In the genomic region with DNA sequence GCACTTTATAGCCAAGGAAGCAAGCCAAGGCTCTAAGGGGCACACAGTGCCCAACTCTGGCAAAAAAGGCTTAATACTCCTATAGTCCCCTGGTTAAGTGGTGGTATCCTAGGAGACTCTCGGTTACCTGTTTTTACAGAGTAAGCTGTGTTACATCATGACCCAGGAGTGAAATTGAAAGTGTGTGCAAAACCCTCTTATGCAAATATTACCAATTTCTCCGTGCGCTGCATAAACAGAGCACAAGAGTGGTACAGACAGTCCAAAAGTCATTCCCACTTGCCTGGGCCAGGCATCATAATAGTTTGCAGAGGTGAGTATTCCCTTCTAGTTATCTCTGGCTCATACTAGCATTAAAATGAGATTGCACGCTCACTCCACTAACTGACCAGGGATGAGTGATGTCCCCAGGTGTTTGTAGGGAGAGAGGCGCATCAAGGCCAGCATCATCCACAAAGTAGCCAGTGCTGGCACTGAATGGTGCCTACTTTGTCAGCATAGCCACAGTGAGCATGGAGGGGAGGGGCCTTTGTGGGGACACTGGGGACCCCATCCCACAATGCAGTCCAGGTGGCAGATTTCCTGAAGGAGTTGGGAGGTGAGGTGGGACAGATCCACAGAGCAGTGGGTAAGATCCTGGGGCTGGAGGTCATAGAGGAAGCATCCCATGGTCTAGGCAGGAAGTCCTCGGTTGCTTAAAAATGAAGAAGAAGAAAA, we compare ENCODE assay signal across 11 mouse cellular contexts. TPM values are rescaled to one million over a fixed set of nuclear protein-coding genes. Genes with fewer than 3 reads are reported as not detected.
DNase-seq lines count a peak whose midpoint lies in the region; ATAC-seq and TF ChIP-seq lines count a peak whose summit lies in the region.
"Had no signal": no experiment of that assay in that cellular context is flagged by ENCODE, and none has a peak within 500 bp of the region (broad histone marks: within the 10 kb centered on the region; RNA-seq: fewer than 3 reads in every experiment).

No protein-coding gene starts in this region.

- no peaks in the 10 kb centered on the region; the same call in 1 of the 2 replicates for H3K36me3 ChIP-seq in hindbrain, embryonic 13.5 days
- no peaks in the 10 kb centered on the region for H3K36me3 ChIP-seq in hindbrain, postnatal 0 days (ENCODE audit: insufficient read depth, low read length)
- no peaks in the 10 kb centered on the region for H3K36me3 ChIP-seq in midbrain, embryonic 12.5 days
- H3K36me3 ChIP-seq in midbrain, embryonic 13.5 days = 0 out of 2 replicates have a peak, but pooled peaks cover 3% of the 10 kb centered on the region
- peaks cover 70% of the 10 kb centered on the region for H3K36me3 ChIP-seq in limb, embryonic 10.5 days
- H3K36me3 ChIP-seq in neural tube, embryonic 15.5 days = no peaks in the 10 kb centered on the region
- no peaks in the 10 kb centered on the region for H3K36me3 ChIP-seq in thymus, adult 2 months (ENCODE audit: control insufficient read depth, insufficient read depth, low read length)

- 0 out of 2 replicates have a peak overlapping the region, but pooled peaks have one; percentile 34 for H3K4me2 ChIP-seq in hindbrain, embryonic 13.5 days
- no peak overlapping the region for H3K4me2 ChIP-seq in hindbrain, postnatal 0 days (ENCODE audit: low read depth, low read length)
- H3K4me2 ChIP-seq in midbrain, embryonic 12.5 days (replicated peaks) = no peak overlapping the region
- H3K4me2 ChIP-seq in midbrain, embryonic 13.5 days (replicated peaks) = no peak overlapping the region
- no peak overlapping the region for H3K4me2 ChIP-seq in neural tube, embryonic 15.5 days

- ATAC-seq in hindbrain, embryonic 13.5 days (ENCODE audit: low FRiP score) = no peak
- ATAC-seq in hindbrain, postnatal 0 days = no peak
- ATAC-seq in midbrain, embryonic 12.5 days (ENCODE audit: low FRiP score, low read depth) = no peak
- no peak for ATAC-seq in midbrain, embryonic 13.5 days
- no peak for ATAC-seq in neural tube, embryonic 15.5 days (ENCODE audit: low FRiP score)

- H3K4me3 ChIP-seq in hindbrain, embryonic 13.5 days = no peak overlapping the region
- H3K4me3 ChIP-seq in hindbrain, postnatal 0 days (ENCODE audit: low read length) = no peak overlapping the region
- H3K4me3 ChIP-seq in midbrain, embryonic 12.5 days = no peak overlapping the region
- no peak overlapping the region for H3K4me3 ChIP-seq in midbrain, embryonic 13.5 days (replicated peaks)
- H3K4me3 ChIP-seq in limb, embryonic 10.5 days = no peak overlapping the region
- H3K4me3 ChIP-seq in neural tube, embryonic 15.5 days (replicated peaks) = no peak overlapping the region
- H3K4me3 ChIP-seq in thymus, adult 2 months (ENCODE audit: control insufficient read depth, insufficient read depth, low read length) = no peak overlapping the region

- no peak for DNase-seq in hindbrain, postnatal 0 days (ENCODE audit: low spot score)
- no peak for DNase-seq in limb, embryonic 10.5 days (ENCODE audit: low spot score)
- DNase-seq in thymus, adult 2 months = no peak
- DNase-seq: adrenal gland, adult 2 months; kidney, adult 8-10 months; thymus, postnatal 4 days had no signal

- 0 out of 2 replicates have a peak overlapping the region, but pooled peaks have one; percentile 14 for H3K9ac ChIP-seq in hindbrain, embryonic 13.5 days
- no peak overlapping the region for H3K9ac ChIP-seq in hindbrain, postnatal 0 days (replicated peaks; ENCODE audit: low read length)
- H3K9ac ChIP-seq in midbrain, embryonic 12.5 days (replicated peaks) = no peak overlapping the region
- H3K9ac ChIP-seq in midbrain, embryonic 13.5 days (replicated peaks) = no peak overlapping the region
- H3K9ac ChIP-seq in neural tube, embryonic 15.5 days (replicated peaks) = no peak overlapping the region

- H3K27me3 ChIP-seq in hindbrain, embryonic 13.5 days = no peaks in the 10 kb centered on the region
- H3K27me3 ChIP-seq in hindbrain, postnatal 0 days (ENCODE audit: insufficient read depth, low read length) = no peaks in the 10 kb centered on the region
- H3K27me3 ChIP-seq in midbrain, embryonic 12.5 days = no peaks in the 10 kb centered on the region
- H3K27me3 ChIP-seq in midbrain, embryonic 13.5 days = no peaks in the 10 kb centered on the region
- no peaks in the 10 kb centered on the region for H3K27me3 ChIP-seq in limb, embryonic 10.5 days (ENCODE audit: low read depth, poor library complexity, severe bottlenecking)
- H3K27me3 ChIP-seq in neural tube, embryonic 15.5 days (replicated peaks) = no peaks in the 10 kb centered on the region
- H3K27me3 ChIP-seq in thymus, adult 2 months (ENCODE audit: control insufficient read depth, insufficient read depth, low read length) = no peaks in the 10 kb centered on the region

- peaks cover 96% of the 10 kb centered on the region for H3K4me1 ChIP-seq in hindbrain, embryonic 13.5 days (replicated peaks)
- H3K4me1 ChIP-seq in hindbrain, postnatal 0 days (ENCODE audit: insufficient read depth, low read length) = peaks cover 10% of the 10 kb centered on the region
- peaks cover 75% of the 10 kb centered on the region for H3K4me1 ChIP-seq in midbrain, embryonic 12.5 days
- H3K4me1 ChIP-seq in midbrain, embryonic 13.5 days (replicated peaks) = peaks cover 95% of the 10 kb centered on the region
- peaks cover 94% of the 10 kb centered on the region for H3K4me1 ChIP-seq in limb, embryonic 10.5 days
- H3K4me1 ChIP-seq in neural tube, embryonic 15.5 days = peaks cover 89% of the 10 kb centered on the region
- no peaks in the 10 kb centered on the region for H3K4me1 ChIP-seq in thymus, adult 2 months (replicated peaks; ENCODE audit: control insufficient read depth, insufficient read depth, low read length)

- WGBS in hindbrain, embryonic 13.5 days = 81% methylated on average over 6 of the region's 6 CpGs
- WGBS in hindbrain, postnatal 0 days = 84% methylated on average over 6 of the region's 6 CpGs
- 92% methylated on average over 6 of the region's 6 CpGs for WGBS in midbrain, embryonic 12.5 days
- 90% methylated on average over 6 of the region's 6 CpGs for WGBS in midbrain, embryonic 13.5 days
- WGBS in limb, embryonic 10.5 days = 94% methylated on average over 6 of the region's 6 CpGs
- WGBS in neural tube, embryonic 15.5 days = 84% methylated on average over 6 of the region's 6 CpGs
- WGBS in thymus, adult 2 months = 81% methylated on average over 6 of the region's 6 CpGs

- TF ChIP-seq POLR2A in thymus, adult 2 months (IDR thresholded peaks at IDR 0.05; ENCODE audit: control insufficient read depth, extremely low read depth, insufficient read depth, low read length, poor library complexity) = no peak

- H3K9me3 ChIP-seq in hindbrain, embryonic 13.5 days = no peaks in the 10 kb centered on the region
- no peaks in the 10 kb centered on the region for H3K9me3 ChIP-seq in hindbrain, postnatal 0 days (ENCODE audit: low read length)
- no peaks in the 10 kb centered on the region for H3K9me3 ChIP-seq in midbrain, embryonic 12.5 days
- no peaks in the 10 kb centered on the region for H3K9me3 ChIP-seq in midbrain, embryonic 13.5 days
- no peaks in the 10 kb centered on the region for H3K9me3 ChIP-seq in limb, embryonic 10.5 days (replicated peaks)
- no peaks in the 10 kb centered on the region for H3K9me3 ChIP-seq in neural tube, embryonic 15.5 days (replicated peaks)

- H3K27ac ChIP-seq in hindbrain, embryonic 13.5 days = peak overlapping the region; percentile 79
- H3K27ac ChIP-seq in hindbrain, postnatal 0 days = no peak overlapping the region
- peak overlapping the region; percentile 54; the same call in 1 of the 2 replicates for H3K27ac ChIP-seq in midbrain, embryonic 12.5 days (replicated peaks)
- no peak overlapping the region for H3K27ac ChIP-seq in midbrain, embryonic 13.5 days
- H3K27ac ChIP-seq in limb, embryonic 10.5 days = peak overlapping the region; percentile 77
- H3K27ac ChIP-seq in neural tube, embryonic 15.5 days (replicated peaks) = 0 out of 2 replicates have a peak overlapping the region, but pooled peaks have one; percentile 28
- no peak overlapping the region for H3K27ac ChIP-seq in thymus, adult 2 months (ENCODE audit: control insufficient read depth, insufficient read depth, low read length)

- no peak for TF ChIP-seq CTCF in hindbrain, postnatal 0 days (IDR thresholded peaks at IDR 0.05; ENCODE audit: low read depth)
- TF ChIP-seq CTCF in thymus, adult 2 months (IDR thresholded peaks at IDR 0.05; ENCODE audit: borderline replicate concordance, control insufficient read depth, extremely low read depth, insufficient read depth, low read length, poor library complexity) = no peak

RNA-seq across cellular contexts. Expression of gene Kirrel, which starts 10.3 kb away (rescaled TPM):
- polyA plus RNA-seq in hindbrain, embryonic 13.5 days (2015; fragmentation: Nextera tagmentation; extraction: Ambion mirVana) = 7.7 and 8.9 TPM in 2 replicates
- 7.2 and 11.3 TPM in 2 replicates for total RNA-seq in hindbrain, postnatal 0 days (2014; rRNA removed)
- 2.9 and 3.2 TPM in 2 replicates for polyA plus RNA-seq in hindbrain, postnatal 0 days (2015; fragmentation: Nextera tagmentation; extraction: Ambion mirVana)
- polyA plus RNA-seq in midbrain, embryonic 12.5 days (2016; fragmentation: Nextera tagmentation; extraction: Ambion mirVana) = 12.9 and 13.5 TPM in 2 replicates
- 8.4 and 10.1 TPM in 2 replicates for polyA plus RNA-seq in midbrain, embryonic 13.5 days (2015; fragmentation: Nextera tagmentation; extraction: Ambion mirVana)
- 17.4 and 19.0 TPM in 2 replicates for polyA plus RNA-seq in limb, embryonic 10.5 days (2016; fragmentation: Nextera tagmentation; extraction: Ambion mirVana)
- 5.9 and 8.0 TPM in 2 replicates for polyA plus RNA-seq in neural tube, embryonic 15.5 days (2015; fragmentation: Nextera tagmentation; extraction: Ambion mirVana)
- 2.6 and 2.9 TPM in 2 replicates for polyA plus RNA-seq in thymus, adult 2 months (2012; rRNA removed)
- total RNA-seq: megakaryocyte progenitor cell, adult 5-6 weeks had no signal

Comparison
In these comparisons a context has a peak if more than half of its experiments do, and no peak if none do; other contexts are left out.
1. H3K27ac ChIP-seq: peak in hindbrain, embryonic 13.5 days (single experiment), midbrain, embryonic 12.5 days (single experiment), limb, embryonic 10.5 days (single experiment) and neural tube, embryonic 15.5 days (single experiment); none in hindbrain, postnatal 0 days (single experiment), midbrain, embryonic 13.5 days (single experiment) and thymus, adult 2 months (single experiment).